ENCODE assay signal across 22 mouse cellular contexts in the genomic region with DNA sequence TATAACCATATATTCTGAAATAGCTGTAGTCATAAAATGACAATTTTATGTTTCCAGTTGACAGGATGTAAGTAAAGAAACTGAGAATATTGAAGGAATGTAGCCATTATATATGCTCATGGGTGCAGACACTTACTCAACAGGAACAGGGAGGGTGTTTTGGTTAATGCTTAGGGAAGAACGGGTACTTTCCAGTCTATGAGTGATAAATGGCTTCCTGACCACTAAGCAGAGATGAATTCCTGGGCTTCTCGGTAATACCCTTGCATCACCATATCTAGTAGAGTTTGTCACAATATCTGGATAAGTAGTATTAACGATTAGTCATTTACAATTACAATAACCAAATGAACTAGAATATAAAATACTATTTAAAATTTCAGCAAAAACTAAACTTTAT.
"Had no signal": no experiment of that assay in that cellular context is flagged by ENCODE, and none has a peak within 500 bp of the region (broad histone marks: within the 10 kb centered on the region; RNA-seq: fewer than 3 reads in every experiment).

No protein-coding gene starts in this region.

- H3K9ac ChIP-seq: liver, postnatal 0 days; lung, embryonic 15.5 days; neural tube, embryonic 13.5 days; neural tube, embryonic 15.5 days had no signal

- H3K4me1 ChIP-seq: lung, embryonic 15.5 days had no signal

- DNase-seq: liver, postnatal 0 days; lung, adult 2 months; lung, postnatal 14 days; lung, postnatal 36 days; midbrain, embryonic 14.5 days; retina, postnatal 1 day; right cerebral cortex, adult 18-20 months; right cerebral cortex, postnatal 25 days; right cerebral cortex, postnatal 4 days; spleen, adult 18-20 months; thymus, adult 18-20 months; thymus, postnatal 14 days; thymus, postnatal 36 days had no signal

- ATAC-seq: lung, postnatal 0 days; midbrain, embryonic 16.5 days had no signal

- H3K4me2 ChIP-seq: lung, embryonic 15.5 days; midbrain, embryonic 11.5 days; neural tube, embryonic 13.5 days; neural tube, embryonic 15.5 days had no signal

- H3K36me3 ChIP-seq: lung, embryonic 15.5 days; neural tube, embryonic 13.5 days; neural tube, embryonic 15.5 days had no signal

- H3K27ac ChIP-seq: lung, embryonic 15.5 days; macrophage; neural tube, embryonic 13.5 days; neural tube, embryonic 15.5 days had no signal

- H3K27me3 ChIP-seq: lung, embryonic 15.5 days; megakaryocyte, embryonic 14.5 days; neural tube, embryonic 13.5 days; neural tube, embryonic 15.5 days had no signal

- H3K4me3 ChIP-seq: lung, embryonic 15.5 days; megakaryocyte, embryonic 14.5 days; myocyte; neural tube, embryonic 13.5 days; neural tube, embryonic 15.5 days had no signal

- H3K9me3 ChIP-seq: lung, embryonic 15.5 days; megakaryocyte, embryonic 14.5 days; neural tube, embryonic 13.5 days; neural tube, embryonic 15.5 days had no signal
